Mouse (Mus musculus): ENCODE results near the gene Kctd21.

- TF ChIP-seq CTCF (IDR thresholded peaks at IDR 0.05; ENCODE audit: low read depth, low read length), result no peak
- TF ChIP-seq TAL1 (conservative IDR thresholded peaks at IDR 0.05; ENCODE audit: low read depth, low read length), result no peak
- TF ChIP-seq POLR2AphosphoS5 (IDR thresholded peaks at IDR 0.05; ENCODE audit: insufficient replicate concordance, low read depth, low read length), result no peak
- TF ChIP-seq GATA2 (IDR thresholded peaks at IDR 0.05; ENCODE audit: borderline replicate concordance, low read depth, low read length), result no peak
- no peak for TF ChIP-seq GATA1 (IDR thresholded peaks at IDR 0.05; ENCODE audit: borderline replicate concordance, low read length)
Measured at GRCm38 (mm10) chr7:97339623-97340022, 7.5 kb downstream of the Kctd21 start.

Measured in G1E (cell line).